20 mouse cellular contexts compared by ENCODE assay signal in the genomic region with DNA sequence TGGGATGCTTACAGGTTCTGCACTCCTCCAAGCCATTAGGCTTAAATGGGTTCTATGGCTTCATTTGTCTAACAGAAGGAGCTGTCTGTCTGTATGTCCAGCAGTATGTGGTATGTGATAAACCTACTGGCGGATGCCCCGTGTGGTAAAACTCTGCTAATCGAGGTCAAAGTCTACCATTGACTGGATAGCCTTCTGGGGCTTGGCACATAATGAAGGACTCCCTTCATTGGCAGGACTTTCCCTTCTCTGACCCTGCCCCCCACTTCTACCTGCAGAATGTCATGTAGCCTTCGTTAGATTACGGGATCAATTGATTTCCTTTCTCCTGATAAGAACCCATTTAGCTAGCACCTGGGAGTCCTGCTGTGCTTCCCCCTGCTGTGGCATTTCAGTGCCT.
A peak's percentile ranks its signal among the peaks of the same experiment; 100 is the strongest.
DNase-seq lines count a peak whose midpoint lies in the region; ATAC-seq and TF ChIP-seq lines count a peak whose summit lies in the region.
"Had no signal": no experiment of that assay in that cellular context is flagged by ENCODE, and none has a peak within 500 bp of the region (broad histone marks: within the 10 kb centered on the region; RNA-seq: fewer than 3 reads in every experiment).

No protein-coding gene starts in this region.

- no peaks in the 10 kb centered on the region for H3K27me3 ChIP-seq in intestine, embryonic 14.5 days (replicated peaks; ENCODE audit: control insufficient read depth, insufficient read depth, low read length)
- H3K27me3 ChIP-seq in intestine, embryonic 15.5 days (replicated peaks): no peaks in the 10 kb centered on the region
- no peaks in the 10 kb centered on the region for H3K27me3 ChIP-seq in stomach, postnatal 0 days (ENCODE audit: control insufficient read depth, insufficient read depth, low read length)
- H3K27me3 ChIP-seq: embryonic facial prominence, embryonic 12.5 days; embryonic facial prominence, embryonic 15.5 days; forebrain, embryonic 15.5 days; heart, embryonic 13.5 days had no signal

- TF ChIP-seq EP300 in stomach, postnatal 0 days (optimal IDR thresholded peaks at IDR 0.05): no peak

- TF ChIP-seq CTCF in stomach, postnatal 0 days (IDR thresholded peaks at IDR 0.05; ENCODE audit: low read depth): no peak

- H3K36me3 ChIP-seq in intestine, embryonic 14.5 days (ENCODE audit: control insufficient read depth, insufficient read depth, low read length): no peaks in the 10 kb centered on the region
- H3K36me3 ChIP-seq in intestine, embryonic 15.5 days: no peaks in the 10 kb centered on the region
- H3K36me3 ChIP-seq in stomach, postnatal 0 days (ENCODE audit: control insufficient read depth, insufficient read depth, low read length): no peaks in the 10 kb centered on the region
- H3K36me3 ChIP-seq: embryonic facial prominence, embryonic 12.5 days; embryonic facial prominence, embryonic 15.5 days; forebrain, embryonic 15.5 days; heart, embryonic 10.5 days; heart, embryonic 13.5 days had no signal

- H3K4me3 ChIP-seq in intestine, embryonic 14.5 days (ENCODE audit: low read depth, low read length): no peak overlapping the region
- H3K4me3 ChIP-seq in intestine, embryonic 15.5 days (replicated peaks): no peak overlapping the region
- no peak overlapping the region for H3K4me3 ChIP-seq in stomach, postnatal 0 days (ENCODE audit: low read depth, low read length)
- H3K4me3 ChIP-seq: embryonic facial prominence, embryonic 12.5 days; embryonic facial prominence, embryonic 15.5 days; forebrain, embryonic 15.5 days; heart, adult 2 months; heart, embryonic 10.5 days; heart, embryonic 13.5 days had no signal

- ATAC-seq in intestine, embryonic 14.5 days (replicated peaks; ENCODE audit: low FRiP score, low TSS enrichment, low read depth): 0 out of 2 replicates have a peak, but pooled peaks have one; percentile 23
- peak; percentile 47; the same call in 1 of the 2 replicates for ATAC-seq in intestine, embryonic 15.5 days
- 0 out of 2 replicates have a peak, but pooled peaks have one; percentile 3 for ATAC-seq in stomach, postnatal 0 days (ENCODE audit: low FRiP score, low TSS enrichment)
- no peak for ATAC-seq in granulocyte monocyte progenitor cell, adult 5-6 weeks (replicated peaks; ENCODE audit: poor library complexity, severe bottlenecking)
- ATAC-seq: CD4-positive, CD25-positive, alpha-beta regulatory T cell, adult 4 months; forebrain, embryonic 15.5 days; hindbrain, postnatal 0 days had no signal

- H3K4me2 ChIP-seq in intestine, embryonic 14.5 days (ENCODE audit: low read length): no peak overlapping the region
- H3K4me2 ChIP-seq in intestine, embryonic 15.5 days (replicated peaks): no peak overlapping the region
- H3K4me2 ChIP-seq in stomach, postnatal 0 days (replicated peaks; ENCODE audit: low read depth): no peak overlapping the region
- H3K4me2 ChIP-seq: embryonic facial prominence, embryonic 12.5 days; embryonic facial prominence, embryonic 15.5 days; forebrain, embryonic 15.5 days; heart, embryonic 13.5 days; hindbrain, embryonic 14.5 days had no signal

- H3K27ac ChIP-seq in intestine, embryonic 14.5 days (ENCODE audit: low read depth): no peak overlapping the region
- H3K27ac ChIP-seq in intestine, embryonic 15.5 days: no peak overlapping the region
- H3K27ac ChIP-seq in stomach, postnatal 0 days (replicated peaks): no peak overlapping the region
- H3K27ac ChIP-seq: embryonic facial prominence, embryonic 12.5 days; embryonic facial prominence, embryonic 15.5 days; forebrain, embryonic 15.5 days; heart, adult 2 months; heart, embryonic 10.5 days; heart, embryonic 13.5 days; hindbrain, embryonic 14.5 days; hindbrain, postnatal 0 days had no signal

- DNase-seq in intestine, embryonic 14.5 days (ENCODE audit: low spot score): no peak
- DNase-seq in large intestine, adult 2 months (ENCODE audit: low read depth, low spot score): peak; percentile 13
- DNase-seq in stomach, postnatal 0 days (ENCODE audit: low spot score): no peak
- DNase-seq in thymus, postnatal 36 days: no peak
- DNase-seq: adrenal gland, adult 2 months; cerebellum, adult 11-12 months; cerebellum, adult 8-10 months; gastrocnemius, postnatal 25 days; heart, adult 2 months; heart, postnatal 14 days had no signal

- H3K4me1 ChIP-seq in intestine, embryonic 14.5 days (replicated peaks; ENCODE audit: control insufficient read depth, insufficient read depth, low read length): no peaks in the 10 kb centered on the region
- 0 out of 2 replicates have a peak, but pooled peaks cover 3% of the 10 kb centered on the region for H3K4me1 ChIP-seq in intestine, embryonic 15.5 days (replicated peaks)
- no peaks in the 10 kb centered on the region for H3K4me1 ChIP-seq in stomach, postnatal 0 days (replicated peaks; ENCODE audit: control insufficient read depth, insufficient read depth)
- H3K4me1 ChIP-seq: embryonic facial prominence, embryonic 12.5 days; embryonic facial prominence, embryonic 15.5 days; forebrain, embryonic 15.5 days; heart, embryonic 10.5 days had no signal

- H3K9me3 ChIP-seq in intestine, embryonic 14.5 days (ENCODE audit: control insufficient read depth, low read length): no peaks in the 10 kb centered on the region
- no peaks in the 10 kb centered on the region for H3K9me3 ChIP-seq in intestine, embryonic 15.5 days
- no peaks in the 10 kb centered on the region for H3K9me3 ChIP-seq in stomach, postnatal 0 days (ENCODE audit: control insufficient read depth, low read length)
- H3K9me3 ChIP-seq: embryonic facial prominence, embryonic 12.5 days; embryonic facial prominence, embryonic 15.5 days; forebrain, embryonic 15.5 days; heart, embryonic 10.5 days; heart, embryonic 13.5 days had no signal

- 73% methylated on average over 5 of the region's 5 CpGs for WGBS in intestine, embryonic 14.5 days
- 65% methylated on average over 5 of the region's 5 CpGs for WGBS in intestine, embryonic 15.5 days
- 28% methylated on average over 5 of the region's 5 CpGs for WGBS in large intestine, adult 2 months
- WGBS in stomach, postnatal 0 days: 71% methylated on average over 5 of the region's 5 CpGs

- no peak overlapping the region for H3K9ac ChIP-seq in intestine, embryonic 14.5 days (ENCODE audit: low read length)
- no peak overlapping the region for H3K9ac ChIP-seq in intestine, embryonic 15.5 days
- no peak overlapping the region for H3K9ac ChIP-seq in stomach, postnatal 0 days (ENCODE audit: low read length)
- H3K9ac ChIP-seq: embryonic facial prominence, embryonic 12.5 days; embryonic facial prominence, embryonic 15.5 days; forebrain, embryonic 15.5 days; heart, embryonic 13.5 days; hindbrain, embryonic 14.5 days had no signal
